Mouse (Mus musculus) spleen, adult 2 months (tissue): ENCODE measurements at regions not wholly inside any gene's neighbourhood (a gene's known extent, or its start where the extent isn't known, plus 50 kb on each side); places are given as distances from the start of the nearest gene placed in this dataset.

Experiments used
- CTCF ChIP-seq: fragments of 200-500 bp; IDR thresholded peaks from 2 replicates; pipeline ENCODE4 v1.5.1; 2011; ENCODE audit warnings: mild to moderate bottlenecking, inconsistent platforms; ENCODE audit not compliant: insufficient read depth, insufficient read length, insufficient replicate concordance; ENCODE audit errors: extremely low read depth
- POLR2A ChIP-seq: fragments of 200-500 bp; IDR thresholded peaks from 2 replicates; pipeline ENCODE4 v1.6.1; 2011; ENCODE audit warnings: low read depth, low read length, inconsistent platforms

- TF ChIP-seq POLR2A (no peak), CTCF (no peak)
Observed at GRCm38 (mm10) chr17:79521691-79522090, 90.0 kb upstream of the Rmdn2 start.
